Mouse (Mus musculus): Measurements from ENCODE around the gene Olfr804.

Gene Olfr804

GRCm38 (mm10) chr10:129702910-129703309 is at the start of gene Olfr804:
Gene Olfr804, plus strand, starts transcription at chr10:129703210.
- DNase-seq (ENCODE audit: low read depth, low spot score) = no peak

- DNase-seq (ENCODE audit: low read depth, low spot score) = no peak
These were observed 45.6 kb upstream of the Olfr804 start, which contains the start of gene Olfr800 for GRCm38 (mm10) chr10:129657394-129657793. Gene Olfr800, plus strand, starts transcription at chr10:129657694.

- no peak for DNase-seq (ENCODE audit: low read depth, low spot score)
These were observed 29.2 kb upstream of the Olfr804 start, which contains the start of gene Olfr801 for GRCm38 (mm10) chr10:129673765-129674164. Gene Olfr801, minus strand, starts transcription at chr10:129673865.

- no peak for DNase-seq (ENCODE audit: low read depth, low spot score)
These were observed 14.9 kb upstream of the Olfr804 start, which contains the start of gene Olfr802 for GRCm38 (mm10) chr10:129688069-129688468. Gene Olfr802, minus strand, starts transcription at chr10:129688169.

- no peak for DNase-seq (ENCODE audit: low read depth, low spot score)
These were observed 8.8 kb upstream of the Olfr804 start, which contains the start of gene Olfr803 for GRCm38 (mm10) chr10:129694186-129694585. Gene Olfr803, minus strand, starts transcription at chr10:129694286.

GRCm38 (mm10) chr10:129729275-129729674 is 26.3 kb downstream of the Olfr804 start, which contains the start of gene Olfr805:
Gene Olfr805, minus strand, starts transcription at chr10:129729375.
- no peak for DNase-seq (ENCODE audit: low read depth, low spot score)

GRCm38 (mm10) chr10:129741821-129742220 is 38.8 kb downstream of the Olfr804 start, which contains the start of gene Olfr806:
Gene Olfr806, minus strand, starts transcription at chr10:129741921.
- DNase-seq (ENCODE audit: low read depth, low spot score) = no peak

GRCm38 (mm10) chr10:129757693-129758092 is 54.7 kb downstream of the Olfr804 start, which contains the start of gene Olfr807:
Gene Olfr807, minus strand, starts transcription at chr10:129757793.
- DNase-seq (ENCODE audit: low read depth, low spot score) = no peak
